Mouse (Mus musculus): ENCODE data around the gene Smyd1.
"Not testable (repeated sequence)": the region's sequence is repeated elsewhere in the genome, so short reads cannot be mapped to it uniquely, and the experiment has no call there.

Smyd1 gene

GRCm38 (mm10) chr6:71329881-71330280, 7.8 kb upstream of the Smyd1 start:
- DNase-seq (ENCODE audit: low spot score in 2 of 2): no peak

GRCm38 (mm10) chr6:71324816-71325215, 2.8 kb upstream of the Smyd1 start:
- DNase-seq (ENCODE audit: low spot score in 2 of 2): no peak

- DNase-seq (ENCODE audit: low spot score in 2 of 2): no peak
Observed at GRCm38 (mm10) chr6:71322491-71322921, 473 bp upstream of the Smyd1 start, which contains the start of gene Cd8b1. Gene Cd8b1 (plus strand): TSS chr6:71322788.

GRCm38 (mm10) chr6:71307486-71307885, 14.5 kb downstream of the Smyd1 start:
- DNase-seq (ENCODE audit: low spot score in 2 of 2): no peak

- DNase-seq (ENCODE audit: low spot score in 2 of 2): no peak
Observed at GRCm38 (mm10) chr6:71302097-71302731, 19.8 kb downstream of the Smyd1 start.

- DNase-seq (ENCODE audit: low spot score in 2 of 2): no peak
Observed at GRCm38 (mm10) chr6:71298751-71299150, 23.3 kb downstream of the Smyd1 start.

GRCm38 (mm10) chr6:71298051-71298450, 24.0 kb downstream of the Smyd1 start:
- no peak for DNase-seq (ENCODE audit: low spot score in 2 of 2)

GRCm38 (mm10) chr6:71295303-71295702, 26.7 kb downstream of the Smyd1 start:
- no peak for DNase-seq (ENCODE audit: low spot score in 2 of 2)

GRCm38 (mm10) chr6:71293509-71293908, 28.5 kb downstream of the Smyd1 start:
- DNase-seq (ENCODE audit: low spot score in 2 of 2): no peak

- DNase-seq (ENCODE audit: low spot score in 2 of 2): no peak
Observed at GRCm38 (mm10) chr6:71279418-71279817, 42.6 kb downstream of the Smyd1 start.

GRCm38 (mm10) chr6:71274621-71275020, 47.4 kb downstream of the Smyd1 start:
- DNase-seq (ENCODE audit: low spot score in 2 of 2): no peak

- DNase-seq (ENCODE audit: low spot score in 2 of 2): no peak
Observed at GRCm38 (mm10) chr6:71273715-71274114, 48.3 kb downstream of the Smyd1 start.

GRCm38 (mm10) chr6:71272316-71272741, 49.7 kb downstream of the Smyd1 start:
- no peak for DNase-seq (ENCODE audit: low spot score in 2 of 2)

- DNase-seq (ENCODE audit: low spot score in 2 of 2): peak; percentile 95 to 97
Observed at GRCm38 (mm10) chr6:71271389-71272315, 50.4 kb downstream of the Smyd1 start, which contains the start of gene Krcc1. Gene Krcc1 (plus strand): TSS chr6:71271677.

- DNase-seq (ENCODE audit: low spot score in 2 of 2): peak in 1 of 2 experiments; percentile 1
Observed at GRCm38 (mm10) chr6:71271057-71271388, 51.0 kb downstream of the Smyd1 start.

GRCm38 (mm10) chr6:71270301-71271056, 51.6 kb downstream of the Smyd1 start:
- DNase-seq (ENCODE audit: low spot score in 2 of 2): peak; percentile 2 to 7

- not testable (repeated sequence) for DNase-seq (ENCODE audit: low spot score in 2 of 2)
Observed at GRCm38 (mm10) chr6:71269686-71270050, 52.4 kb downstream of the Smyd1 start.

- no peak for DNase-seq (ENCODE audit: low spot score in 2 of 2)
Observed at GRCm38 (mm10) chr6:71268929-71269685, 52.9 kb downstream of the Smyd1 start.

- DNase-seq (ENCODE audit: low spot score in 2 of 2): not testable (repeated sequence)
Observed at GRCm38 (mm10) chr6:71267603-71268002, 54.4 kb downstream of the Smyd1 start.

- no peak for DNase-seq (ENCODE audit: low spot score in 2 of 2)
Observed at GRCm38 (mm10) chr6:71262142-71262833, 59.7 kb downstream of the Smyd1 start.

- no peak for DNase-seq (ENCODE audit: low spot score in 2 of 2)
Observed at GRCm38 (mm10) chr6:71261060-71261459, 61.0 kb downstream of the Smyd1 start.

Measured in frontal cortex, postnatal 36 days (tissue).